Mouse (Mus musculus) bone marrow macrophage, adult 2 months (primary cell): ENCODE data around the gene Mrs2.

ENCODE experiments used
- CTCF ChIP-seq: IDR thresholded peaks from 2 replicates; pipeline ENCODE4 v1.5.1; 2012; ENCODE audit warnings: low read depth, mild to moderate bottlenecking, low read length, moderate library complexity
- POLR2A ChIP-seq: IDR thresholded peaks from 2 replicates; pipeline ENCODE4 v1.6.1; 2012; ENCODE audit warnings: mild to moderate bottlenecking, low read depth, low read length, borderline replicate concordance

GRCm38 (mm10) chr13:24993160-24993559 is 27.0 kb downstream of the Mrs2 start:
- TF ChIP-seq CTCF (no peak), POLR2A (no peak)
